36 mouse cellular contexts compared by ENCODE assay signal in genomic region chr13:120099327-120099726, GRCm38 (mm10). TPM values are rescaled to one million over a fixed set of nuclear protein-coding genes. Genes with fewer than 3 reads are reported as not detected.
"Had no signal": no experiment of that assay in that cellular context is flagged by ENCODE, and none has a peak within 500 bp of the region (broad histone marks: within the 10 kb centered on the region; RNA-seq: fewer than 3 reads in every experiment).

No protein-coding gene starts in this region.

RNA-seq across cellular contexts. Expression of gene Gm20767, which starts 40.7 kb away (rescaled TPM):
- total RNA-seq: gastrocnemius, adult 2 months; gastrocnemius, postnatal 10 days; gastrocnemius, postnatal 25 days; gastrocnemius, postnatal 4 days; heart, adult 2 months; heart, postnatal 14 days; heart, postnatal 36 days; layer of hippocampus, adult 18-20 months; layer of hippocampus, adult 8-10 months; layer of hippocampus, postnatal 14 days; layer of hippocampus, postnatal 36 days; left cerebral cortex, adult 18-20 months; left cerebral cortex, adult 8-10 months; left cerebral cortex, postnatal 10 days; left cerebral cortex, postnatal 25 days; left cerebral cortex, postnatal 4 days; liver, adult 2 months had no signal
- polyA plus RNA-seq: frontal cortex, adult 2 months; heart, adult 2 months; heart, embryonic 11.5 days; heart, embryonic 13.5 days; heart, embryonic 15.5 days; heart, postnatal 0 days; hindbrain, embryonic 10.5 days; hindbrain, embryonic 12.5 days; hindbrain, embryonic 14.5 days; hindbrain, embryonic 16.5 days; intestine, embryonic 14.5 days; intestine, embryonic 16.5 days; kidney, adult 2 months; kidney, embryonic 15.5 days; kidney, postnatal 0 days; large intestine, adult 2 months; limb, embryonic 11.5 days; limb, embryonic 13.5 days; limb, embryonic 15.5 days; liver, adult 2 months; liver, embryonic 12.5 days had no signal

RNA-seq across cellular contexts. Expression of gene Gm21188, which starts 47.3 kb away (rescaled TPM):
- total RNA-seq: layer of hippocampus, adult 8-10 months; layer of hippocampus, postnatal 14 days; layer of hippocampus, postnatal 36 days; left cerebral cortex, adult 8-10 months; left cerebral cortex, postnatal 10 days; left cerebral cortex, postnatal 25 days; left cerebral cortex, postnatal 4 days had no signal
- polyA plus RNA-seq: heart, embryonic 11.5 days; heart, embryonic 13.5 days; heart, embryonic 15.5 days; hindbrain, embryonic 10.5 days; hindbrain, embryonic 12.5 days; hindbrain, embryonic 14.5 days; hindbrain, embryonic 16.5 days; intestine, embryonic 14.5 days; intestine, embryonic 16.5 days; limb, embryonic 11.5 days; limb, embryonic 13.5 days; liver, adult 2 months; liver, embryonic 12.5 days had no signal
